Mouse (Mus musculus) C3H10T1/2 (cell line): ENCODE results near the gene Akap8l. TPM values are rescaled to one million over a fixed set of nuclear protein-coding genes. Genes with fewer than 3 reads are reported as not detected.

Source experiments
- polyA plus RNA-seq, 2 experiments: library from polyadenylated mRNA; unstranded; fragments of >200 nt; fragmentation: generic; extraction: Trizol; gene quantifications; one replicate each; pipeline ENCODE4 v1.2.1; 2012; ENCODE audit warnings: missing spikeins in 2 of 2

The Akap8l gene
- polyA plus RNA-seq: 10 to 100 TPM in 1 of 2 experiments, 1 to 10 TPM in 1; 9.4 to 74.3 TPM

GRCm38 (mm10) chr17:32350382-32350983 is at the start of gene Akap8l:
Gene Akap8l, minus strand, starts transcription at chr17:32350607.

GRCm38 (mm10) chr17:32389101-32389659 is 38.8 kb upstream of the Akap8l start, which contains the start of gene Wiz:
Gene Wiz, minus strand, starts transcription at chr17:32389439.

GRCm38 (mm10) chr17:32320597-32321389 is 29.6 kb downstream of the Akap8l start, which contains the start of gene Akap8:
Gene Akap8, minus strand, starts transcription at chr17:32321238.

GRCm38 (mm10) chr17:32284262-32285137 is 65.9 kb downstream of the Akap8l start, which contains the start of gene Brd4:
Gene Brd4, minus strand, starts transcription at chr17:32284722.

Other genes with a start within 250 kb of the Akap8l start
- gene Notch3, start 183.8 kb downstream of the Akap8l start, polyA plus RNA-seq: 10 to 100 TPM in 1 of 2 experiments, under 1 TPM in 1; 0.26 to 20.7 TPM
- under 1 TPM; 0.02 to 0.14 TPM for gene Ephx3, start 161.1 kb downstream of the Akap8l start, polyA plus RNA-seq
- gene Brd4, start 65.9 kb downstream of the Akap8l start, polyA plus RNA-seq: 10 to 100 TPM; 35.0 to 86.0 TPM
- 10 to 100 TPM in 1 of 2 experiments, 1 to 10 TPM in 1; 3.0 to 21.2 TPM for gene Akap8, start 29.4 kb downstream of the Akap8l start, polyA plus RNA-seq
- gene Wiz, start 38.8 kb upstream of the Akap8l start, polyA plus RNA-seq: 10 to 100 TPM; 13.1 to 49.6 TPM
- under 1 TPM in 1 of 2 experiments, not detected in 1; 0.24 TPM for gene Rasal3, start 53.0 kb upstream of the Akap8l start, polyA plus RNA-seq
- gene Pglyrp2, start 73.6 kb upstream of the Akap8l start, polyA plus RNA-seq: not detected
- gene Cyp4f39, start 102.1 kb upstream of the Akap8l start, polyA plus RNA-seq: not detected
- gene Cyp4f17, start 155.4 kb upstream of the Akap8l start, polyA plus RNA-seq: 1 to 10 TPM in 1 of 2 experiments, under 1 TPM in 1; 0.28 to 6.4 TPM
- 10 to 100 TPM; 20.4 to 28.3 TPM for gene Cyp4f16, start 186.0 kb upstream of the Akap8l start, polyA plus RNA-seq